Mouse (Mus musculus) urinary bladder, postnatal 10 days (tissue): ENCODE results near the gene Actr8.

ENCODE experiments used
- DNase-seq: peaks from one replicate; pipeline ENCODE4 v3.0.0; 2022; ENCODE audit warnings: low spot score

Gene Actr8

DNA sequence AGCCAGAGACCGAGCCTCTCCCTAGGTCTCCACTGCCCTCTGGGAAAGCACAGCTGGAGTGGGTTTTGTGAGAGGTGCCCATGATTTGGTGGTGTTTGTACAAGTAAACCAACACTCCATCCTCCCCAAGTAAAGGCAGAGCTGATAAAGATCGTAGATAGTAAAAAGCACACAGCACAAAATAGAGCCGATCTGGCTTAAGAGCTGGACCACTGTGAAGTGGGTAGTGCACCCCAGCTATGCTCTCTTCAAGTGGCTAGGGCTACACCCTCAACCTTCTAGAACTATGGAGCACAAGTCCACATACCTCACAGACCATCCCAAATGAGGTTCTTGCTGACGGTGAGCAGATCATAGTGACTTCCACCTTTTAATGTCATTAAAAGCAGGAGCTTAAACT, 61.3 kb downstream of the Actr8 start:
- no peak for DNase-seq

DNA sequence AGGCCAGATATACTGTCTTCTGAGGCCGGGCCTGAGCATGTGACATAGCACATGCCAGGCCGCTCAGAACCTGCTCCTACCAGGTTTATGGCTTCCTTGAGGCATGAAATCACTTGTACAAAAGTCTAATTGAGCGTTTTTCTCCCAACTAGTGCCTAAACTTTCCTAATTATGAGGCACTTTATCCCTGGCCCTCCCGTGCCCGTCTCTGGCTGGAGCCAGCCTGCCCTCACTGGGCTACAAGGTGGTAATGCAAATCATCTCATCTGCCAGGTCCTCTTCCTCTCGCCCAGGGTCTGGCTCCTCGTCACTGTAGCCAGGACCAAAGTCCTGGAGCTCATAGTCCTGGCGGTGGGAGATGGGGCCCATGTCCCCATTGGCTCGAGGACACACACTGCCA, 63.7 kb downstream of the Actr8 start:
- DNase-seq: no peak

DNA sequence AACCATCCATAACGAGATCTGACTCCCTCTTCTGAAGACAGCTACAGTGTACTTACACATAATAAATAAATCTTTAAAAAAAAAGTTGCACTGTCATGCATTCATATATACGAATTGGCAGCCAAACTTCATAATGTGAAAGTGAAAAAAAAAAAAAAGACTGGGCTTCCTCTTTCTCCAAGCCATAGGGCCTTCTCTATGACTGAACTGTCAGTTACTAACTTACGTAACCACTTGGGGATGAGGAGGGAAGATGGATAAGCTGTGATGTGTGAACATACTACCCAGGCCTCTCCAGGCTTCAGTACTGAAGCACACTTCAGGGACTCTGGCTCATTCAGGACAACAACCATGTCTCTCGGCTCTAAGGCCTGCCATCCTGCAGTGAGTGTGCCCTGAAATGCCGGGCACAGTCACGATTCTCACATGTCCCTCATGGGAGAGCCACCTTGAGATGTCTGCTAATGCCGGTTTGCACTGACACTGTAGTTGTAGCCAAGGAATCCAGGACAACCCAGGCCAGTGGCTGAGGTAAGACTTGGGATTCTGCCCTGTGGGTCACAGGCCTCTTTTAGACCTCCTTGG, 65.3 kb downstream of the Actr8 start:
- no peak for DNase-seq

DNA sequence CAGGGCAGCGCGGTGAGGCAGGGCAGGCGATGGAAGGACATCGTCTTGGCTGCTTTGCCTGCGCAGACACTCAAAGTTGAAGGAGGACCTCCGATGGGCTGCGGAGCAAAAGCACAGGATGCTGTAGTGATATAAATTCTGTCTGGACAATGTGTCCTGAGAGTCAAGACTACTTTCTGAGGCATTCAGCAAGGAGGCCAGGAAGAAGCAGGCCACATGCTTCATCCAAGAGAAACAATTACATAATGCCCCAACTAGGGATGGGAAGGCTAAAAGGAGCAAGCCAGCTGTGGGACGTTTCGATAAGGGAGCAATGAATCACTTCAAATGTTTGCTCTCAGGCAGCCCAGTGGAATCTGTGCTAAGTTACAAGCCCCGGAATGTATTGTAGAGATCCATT, 67.1 kb downstream of the Actr8 start:
- no peak for DNase-seq

DNA sequence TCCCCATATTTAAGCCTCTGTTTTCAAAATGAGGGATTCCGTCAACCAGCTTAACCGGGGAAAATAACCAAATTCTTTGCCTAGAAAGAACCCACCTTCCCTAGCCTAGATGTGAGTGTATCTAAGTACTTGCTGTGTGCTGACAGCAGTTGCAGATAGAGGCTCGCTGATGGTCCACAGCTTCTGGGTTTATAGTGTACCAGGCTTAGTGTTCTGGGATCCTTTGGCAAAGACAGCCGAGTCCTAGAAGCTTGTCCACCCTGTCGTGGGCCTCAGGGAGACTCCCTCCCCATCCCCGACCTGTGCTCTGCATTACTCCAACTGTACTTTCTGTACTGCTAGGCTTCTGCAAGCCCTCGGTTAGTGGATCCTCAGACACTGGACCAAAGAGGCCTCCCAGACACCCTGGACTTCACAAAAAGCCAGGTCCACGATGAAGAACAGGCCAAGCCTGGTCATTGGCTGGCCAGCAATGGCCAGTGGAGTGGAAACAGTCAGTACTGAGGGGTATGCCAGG, 67.6 kb downstream of the Actr8 start:
- DNase-seq: no peak

DNA sequence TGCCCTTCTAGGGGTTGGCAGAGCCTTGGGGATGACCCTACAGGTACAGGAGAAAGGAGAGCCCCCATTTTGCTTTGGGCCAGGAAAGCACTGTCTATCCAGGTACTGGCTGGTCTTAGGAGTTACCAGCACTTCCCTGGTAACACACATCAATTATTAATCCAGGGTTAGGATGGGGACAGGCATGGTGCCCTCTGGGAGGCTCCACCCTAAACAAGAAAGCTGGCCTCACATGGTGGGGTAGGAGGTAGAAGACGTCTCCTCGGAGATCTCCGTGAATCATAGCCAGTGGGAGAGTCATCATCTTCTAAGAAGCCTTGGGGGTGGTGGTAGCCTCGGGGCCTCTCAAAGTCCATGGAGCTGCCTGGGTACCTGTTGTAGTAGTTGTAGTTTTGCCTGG, 68.8 kb downstream of the Actr8 start:
- no peak for DNase-seq

DNA sequence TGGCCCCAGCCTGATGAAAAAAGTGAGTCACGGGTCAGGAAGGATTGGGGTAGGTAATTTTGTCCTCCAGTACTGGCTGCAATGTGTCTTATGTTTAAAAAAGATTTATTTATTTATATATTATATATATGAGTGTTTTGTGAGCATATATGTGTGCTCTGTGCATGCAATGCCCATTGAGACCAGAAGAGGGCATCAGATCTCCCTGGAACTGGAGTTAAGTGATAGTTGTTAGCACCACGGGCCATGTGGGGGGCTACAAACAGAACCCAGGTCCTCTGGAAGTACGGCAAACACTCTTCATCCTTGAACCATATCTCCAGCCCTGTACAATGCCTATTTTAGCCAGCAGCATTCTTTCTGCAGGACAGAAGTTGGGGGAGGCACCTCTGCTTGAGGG, 69.9 kb downstream of the Actr8 start:
- DNase-seq: no peak

DNA sequence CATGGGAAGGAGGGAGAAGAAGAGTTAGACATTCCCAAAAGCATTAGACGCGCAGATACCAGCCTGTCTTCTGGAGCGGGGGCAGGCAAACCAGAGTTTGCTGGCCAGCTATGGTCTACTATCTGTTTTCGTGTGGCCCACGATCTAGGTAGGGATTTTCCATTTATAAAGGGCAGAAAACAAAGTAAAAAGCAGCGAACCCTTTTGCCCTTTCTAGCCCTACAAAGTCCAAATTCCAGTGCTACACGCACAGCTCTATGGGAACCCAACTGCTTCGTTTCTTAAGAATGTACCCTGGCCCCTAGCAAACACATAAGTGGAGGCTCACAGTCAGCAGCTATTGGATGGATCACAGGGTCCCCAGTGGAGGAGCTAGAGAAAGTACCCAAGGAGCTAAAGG, 72.1 kb downstream of the Actr8 start:
- no peak for DNase-seq

DNA sequence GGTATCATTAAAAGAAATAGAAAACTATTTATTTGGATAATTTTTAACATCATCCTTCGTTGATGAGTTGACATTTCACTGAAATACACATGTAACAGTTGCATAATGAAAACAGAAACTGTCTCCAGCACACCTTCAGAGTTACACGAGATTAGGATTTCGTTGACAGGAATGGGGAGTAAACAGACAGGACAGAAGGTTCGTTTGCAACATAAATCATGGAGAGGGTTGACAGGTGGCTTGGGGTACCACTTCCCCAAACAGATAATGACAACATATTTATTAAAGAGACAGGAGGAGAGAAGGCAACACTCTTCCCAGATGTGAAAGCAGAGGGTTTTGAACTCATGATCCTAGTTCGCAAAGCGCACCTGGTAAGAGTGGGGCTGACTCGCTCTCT, 76.8 kb downstream of the Actr8 start:
- no peak for DNase-seq
